Comparison of ENCODE assay signal across 8 mouse cellular contexts in genomic region chr16:49799597-49800561, GRCm38 (mm10). TPM values are rescaled to one million over a fixed set of nuclear protein-coding genes. Genes with fewer than 3 reads are reported as not detected.
DNase-seq lines count a peak whose midpoint lies in the region; ATAC-seq and TF ChIP-seq lines count a peak whose summit lies in the region.

Cd47 (plus strand) TSS chr16:49800533.

- no peak within 1 kb of the TSS for H3K27ac ChIP-seq in embryonic facial prominence, embryonic 14.5 days (replicated peaks; ENCODE audit: low read depth, low read length)
- H3K27ac ChIP-seq in heart, embryonic 12.5 days (ENCODE audit: poor library complexity, severe bottlenecking) = peak within 1 kb of the TSS; percentile 13; the same call in 1 of the 2 replicates
- H3K27ac ChIP-seq in kidney, embryonic 14.5 days (ENCODE audit: low read depth, low read length) = 0 out of 2 replicates have a peak within 1 kb of the TSS, but pooled peaks have one; percentile 10
- peak within 1 kb of the TSS; percentile 100 for H3K27ac ChIP-seq in liver, embryonic 14.5 days
- H3K27ac ChIP-seq in neural tube, embryonic 14.5 days (ENCODE audit: low read depth, low read length) = no peak within 1 kb of the TSS

- no peaks in the 10 kb centered on the region for H3K27me3 ChIP-seq in embryonic facial prominence, embryonic 14.5 days (replicated peaks; ENCODE audit: control insufficient read depth, insufficient read depth, low read length)
- no peaks in the 10 kb centered on the region for H3K27me3 ChIP-seq in heart, embryonic 12.5 days (replicated peaks)
- H3K27me3 ChIP-seq in kidney, embryonic 14.5 days (ENCODE audit: control insufficient read depth, insufficient read depth, low read length) = no peaks in the 10 kb centered on the region; the same call in 1 of the 2 replicates
- no peaks in the 10 kb centered on the region for H3K27me3 ChIP-seq in liver, embryonic 14.5 days (ENCODE audit: control insufficient read depth, insufficient read depth, low read length)
- no peaks in the 10 kb centered on the region for H3K27me3 ChIP-seq in neural tube, embryonic 14.5 days (ENCODE audit: control insufficient read depth, insufficient read depth, low read length)

- H3K9ac ChIP-seq in embryonic facial prominence, embryonic 14.5 days (ENCODE audit: low read depth, low read length) = no peak within 1 kb of the TSS
- no peak within 1 kb of the TSS for H3K9ac ChIP-seq in heart, embryonic 12.5 days
- no peak within 1 kb of the TSS for H3K9ac ChIP-seq in kidney, embryonic 14.5 days (ENCODE audit: low read depth, low read length)
- peak within 1 kb of the TSS; percentile 74 for H3K9ac ChIP-seq in liver, embryonic 14.5 days (replicated peaks)
- H3K9ac ChIP-seq in neural tube, embryonic 14.5 days (replicated peaks; ENCODE audit: low read depth, low read length) = no peak within 1 kb of the TSS

- H3K36me3 ChIP-seq in embryonic facial prominence, embryonic 14.5 days (ENCODE audit: control insufficient read depth, insufficient read depth, low read length) = no peaks in the 10 kb centered on the region
- no peaks in the 10 kb centered on the region for H3K36me3 ChIP-seq in heart, embryonic 12.5 days
- no peaks in the 10 kb centered on the region for H3K36me3 ChIP-seq in kidney, embryonic 14.5 days (ENCODE audit: control insufficient read depth, insufficient read depth, low read length)
- H3K36me3 ChIP-seq in liver, embryonic 14.5 days (replicated peaks; ENCODE audit: control insufficient read depth, insufficient read depth, low read depth) = no peaks in the 10 kb centered on the region
- H3K36me3 ChIP-seq in neural tube, embryonic 14.5 days (ENCODE audit: control insufficient read depth, insufficient read depth, low read length) = no peaks in the 10 kb centered on the region

- TF ChIP-seq CTCF in liver, embryonic 14.5 days (IDR thresholded peaks at IDR 0.05; ENCODE audit: low read depth) = no peak; the same call in 1 of the 2 replicates

- no peak for ATAC-seq in embryonic facial prominence, embryonic 14.5 days (ENCODE audit: low read depth)
- ATAC-seq in heart, embryonic 12.5 days (ENCODE audit: insufficient number of reproducible peaks, low FRiP score) = peak; percentile 84
- 0 out of 2 replicates have a peak, but pooled peaks have one; percentile 6 for ATAC-seq in kidney, embryonic 14.5 days (ENCODE audit: low FRiP score, low TSS enrichment)
- peak; percentile 95 for ATAC-seq in liver, embryonic 14.5 days (ENCODE audit: insufficient read depth)
- no peak for ATAC-seq in neural tube, embryonic 14.5 days (ENCODE audit: low read depth)

- peak; percentile 100 for TF ChIP-seq EP300 in liver, embryonic 14.5 days (IDR thresholded peaks at IDR 0.05; ENCODE audit: low read depth)

- no peaks in the 10 kb centered on the region for H3K9me3 ChIP-seq in embryonic facial prominence, embryonic 14.5 days (ENCODE audit: control insufficient read depth, low read length)
- no peaks in the 10 kb centered on the region for H3K9me3 ChIP-seq in heart, embryonic 12.5 days (replicated peaks)
- no peaks in the 10 kb centered on the region for H3K9me3 ChIP-seq in kidney, embryonic 14.5 days (ENCODE audit: control insufficient read depth, low read length)
- H3K9me3 ChIP-seq in liver, embryonic 14.5 days (ENCODE audit: control insufficient read depth, low read length) = no peaks in the 10 kb centered on the region
- no peaks in the 10 kb centered on the region for H3K9me3 ChIP-seq in neural tube, embryonic 14.5 days (ENCODE audit: control insufficient read depth, low read length)

- no peak within 1 kb of the TSS for H3K4me2 ChIP-seq in embryonic facial prominence, embryonic 14.5 days (ENCODE audit: low read depth, low read length)
- H3K4me2 ChIP-seq in heart, embryonic 12.5 days = no peak within 1 kb of the TSS
- H3K4me2 ChIP-seq in kidney, embryonic 14.5 days (replicated peaks; ENCODE audit: low read depth, low read length) = no peak within 1 kb of the TSS
- peak within 1 kb of the TSS; percentile 73 for H3K4me2 ChIP-seq in liver, embryonic 14.5 days (ENCODE audit: low read depth)
- no peak within 1 kb of the TSS for H3K4me2 ChIP-seq in neural tube, embryonic 14.5 days (ENCODE audit: low read depth, low read length)

- 83% methylated on average over 10 of the region's 10 CpGs for WGBS in embryonic facial prominence, embryonic 14.5 days
- 64% methylated on average over 10 of the region's 10 CpGs for WGBS in heart, embryonic 12.5 days
- WGBS in kidney, embryonic 14.5 days = 70% methylated on average over 10 of the region's 10 CpGs
- WGBS in liver, embryonic 14.5 days (ENCODE audit: insufficient replicate concordance) = 20% methylated on average over 10 of the region's 10 CpGs
- 83% methylated on average over 10 of the region's 10 CpGs for WGBS in neural tube, embryonic 14.5 days

- no peak within 1 kb of the TSS for H3K4me3 ChIP-seq in embryonic facial prominence, embryonic 14.5 days (ENCODE audit: low read depth, low read length)
- H3K4me3 ChIP-seq in heart, embryonic 12.5 days = no peak within 1 kb of the TSS
- no peak within 1 kb of the TSS for H3K4me3 ChIP-seq in kidney, embryonic 14.5 days (ENCODE audit: low read length)
- H3K4me3 ChIP-seq in liver, embryonic 14.5 days (ENCODE audit: insufficient read depth in 1 of 2, low read depth in 2 of 2, low read length in 2 of 2) = peak within 1 kb of the TSS in 1 of 2 experiments; percentile 28; a peak in 3 of 4 replicates
- no peak within 1 kb of the TSS for H3K4me3 ChIP-seq in neural tube, embryonic 14.5 days (ENCODE audit: low read depth, low read length)

- H3K4me1 ChIP-seq in embryonic facial prominence, embryonic 14.5 days (ENCODE audit: control insufficient read depth, insufficient read depth, low read length) = peaks cover 8% of the 10 kb centered on the region; the same call in 1 of the 2 replicates
- peaks cover 21% of the 10 kb centered on the region for H3K4me1 ChIP-seq in heart, embryonic 12.5 days (replicated peaks)
- peaks cover 9% of the 10 kb centered on the region; the same call in 1 of the 2 replicates for H3K4me1 ChIP-seq in kidney, embryonic 14.5 days (ENCODE audit: control insufficient read depth, insufficient read depth, low read length)
- H3K4me1 ChIP-seq in liver, embryonic 14.5 days (replicated peaks; ENCODE audit: control insufficient read depth in 2 of 2, insufficient read depth in 2 of 2, low read length in 1 of 2) = peaks cover 79 to 81% of the 10 kb centered on the region in 2 experiments
- H3K4me1 ChIP-seq in neural tube, embryonic 14.5 days (ENCODE audit: control insufficient read depth, insufficient read depth, low read length) = peaks cover 10% of the 10 kb centered on the region

- no peak for DNase-seq in adrenal gland, adult 18-20 months (ENCODE audit: low spot score in 2 of 2)
- no peak for DNase-seq in embryonic facial prominence, embryonic 14.5 days (ENCODE audit: low spot score)
- peak; percentile 95 to 96 (median 96) for DNase-seq in liver, embryonic 14.5 days (ENCODE audit: low read depth in 3 of 3, low spot score in 3 of 3)
- no peak for DNase-seq in retina, embryonic 14.5 days (ENCODE audit: low spot score)
- no peak for DNase-seq in testis, postnatal 14 days (ENCODE audit: low spot score)

RNA-seq across cellular contexts. Expression of gene Cd47, which starts in this region (rescaled TPM):
- 100 to 1,000 TPM in 1 of 2 experiments, 10 to 100 TPM in 1; 87.8 to 195 TPM for total RNA-seq in adrenal gland, adult 18-20 months (2021)
- polyA plus RNA-seq in embryonic facial prominence, embryonic 14.5 days (2014; fragmentation: Nextera tagmentation; extraction: Ambion mirVana) = 96.1 and 102 TPM in 2 replicates
- 60.0 and 63.3 TPM in 2 replicates for polyA plus RNA-seq in heart, embryonic 12.5 days (2016; fragmentation: Nextera tagmentation; extraction: Ambion mirVana)
- polyA plus RNA-seq in kidney, embryonic 14.5 days (2014; fragmentation: Nextera tagmentation; extraction: Ambion mirVana) = 72.8 and 82.9 TPM in 2 replicates
- polyA plus RNA-seq in liver, embryonic 14.5 days (2012; rRNA removed) = 54.3 and 82.5 TPM in 2 replicates
- 331 and 345 TPM in 2 replicates for polyA plus RNA-seq in liver, embryonic 14.5 days (2014; fragmentation: Nextera tagmentation; extraction: Ambion mirVana)
- 139 and 166 TPM in 2 replicates for polyA plus RNA-seq in neural tube, embryonic 14.5 days (2014; fragmentation: Nextera tagmentation; extraction: Ambion mirVana)

Comparison
In these comparisons a context has a peak if more than half of its experiments do, and no peak if none do; other contexts are left out.
1. DNase-seq: peak in liver, embryonic 14.5 days (3 of 3); none in adrenal gland, adult 18-20 months (0 of 2), embryonic facial prominence, embryonic 14.5 days (single experiment), retina, embryonic 14.5 days (single experiment) and testis, postnatal 14 days (single experiment).
2. ATAC-seq: peak in heart, embryonic 12.5 days (single experiment), kidney, embryonic 14.5 days (single experiment) and liver, embryonic 14.5 days (single experiment); none in embryonic facial prominence, embryonic 14.5 days (single experiment) and neural tube, embryonic 14.5 days (single experiment).
3. H3K27ac ChIP-seq: peak in heart, embryonic 12.5 days (single experiment), kidney, embryonic 14.5 days (single experiment) and liver, embryonic 14.5 days (single experiment); none in embryonic facial prominence, embryonic 14.5 days (single experiment) and neural tube, embryonic 14.5 days (single experiment).